Mouse (Mus musculus) left cerebral cortex, adult 11 months (tissue): ENCODE results near the gene Rufy4.

Experiments
- DNase-seq: peaks from one replicate; pipeline ENCODE4 v3.0.0; 2022; ENCODE audit warnings: low spot score

Rufy4 gene

DNA sequence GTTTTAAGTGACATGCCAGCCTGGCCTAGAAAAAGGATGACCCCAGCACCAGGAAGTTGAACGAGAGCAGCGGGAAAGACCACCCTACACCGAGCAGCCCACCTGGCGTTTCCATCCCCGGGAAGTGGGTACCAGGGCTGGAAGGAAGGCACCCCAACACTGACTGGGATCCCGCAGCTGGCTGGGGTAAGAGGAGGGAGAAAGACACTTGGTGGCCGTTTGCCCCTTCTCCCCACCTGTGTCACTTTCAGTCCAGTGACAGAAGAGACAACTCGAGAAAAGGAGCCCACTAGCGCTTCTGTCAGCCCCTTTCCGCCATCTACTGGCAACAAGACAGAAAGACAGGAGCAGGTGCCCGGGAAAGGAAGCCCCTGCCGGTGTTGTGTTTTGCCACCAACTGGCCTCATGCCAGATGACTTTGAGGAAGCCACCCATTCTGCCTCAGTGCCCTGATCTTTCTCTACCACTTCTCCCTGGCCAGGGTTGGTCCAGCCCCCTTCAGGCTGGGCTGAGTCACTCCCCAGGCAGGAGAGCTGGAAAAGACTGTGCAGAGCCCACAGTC, at the start of gene Rufy4:
Gene Rufy4, plus strand, starts transcription at position 551 of the 562 bp plus-strand sequence.
- peak; percentile 25 for DNase-seq

DNA sequence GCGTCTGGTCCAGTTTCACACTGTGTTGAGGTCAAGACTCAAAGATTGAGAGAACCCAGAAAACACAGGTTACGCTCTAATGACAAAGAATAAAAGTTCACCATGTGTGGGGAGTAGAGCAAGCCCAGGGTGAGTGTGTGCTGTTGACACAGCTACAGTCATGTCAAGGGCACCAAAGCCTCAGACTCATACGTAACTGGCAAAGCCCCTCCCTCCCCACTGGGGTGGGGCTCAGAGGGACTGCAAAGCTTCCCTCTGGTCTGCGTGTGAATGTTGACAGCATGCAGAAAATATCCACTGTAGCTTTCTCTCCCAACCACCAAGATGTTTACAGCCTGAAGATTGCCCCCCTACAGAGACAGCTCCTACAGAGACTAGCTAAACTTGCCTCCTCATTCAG, 49.1 kb upstream of the Rufy4 start:
- DNase-seq = no peak

DNA sequence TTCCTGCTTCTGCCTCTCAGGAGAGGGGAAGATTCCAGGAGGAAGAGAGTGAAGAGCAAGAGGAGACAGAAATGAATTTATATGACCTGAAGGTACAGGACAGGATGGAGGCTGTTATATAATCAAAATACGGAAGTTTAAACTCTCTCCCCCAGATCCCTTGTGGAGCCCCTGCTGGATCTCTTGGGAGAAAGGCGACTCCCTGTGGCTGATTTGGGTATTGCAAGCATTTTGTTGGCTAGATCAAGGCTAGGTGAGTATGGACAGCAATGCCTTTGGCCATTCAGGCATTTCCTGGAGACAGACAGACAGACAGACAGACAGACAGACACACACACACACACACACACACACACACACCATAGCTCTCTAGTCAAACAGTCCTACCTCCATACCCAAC, 48.0 kb upstream of the Rufy4 start:
- peak; percentile 38 for DNase-seq

DNA sequence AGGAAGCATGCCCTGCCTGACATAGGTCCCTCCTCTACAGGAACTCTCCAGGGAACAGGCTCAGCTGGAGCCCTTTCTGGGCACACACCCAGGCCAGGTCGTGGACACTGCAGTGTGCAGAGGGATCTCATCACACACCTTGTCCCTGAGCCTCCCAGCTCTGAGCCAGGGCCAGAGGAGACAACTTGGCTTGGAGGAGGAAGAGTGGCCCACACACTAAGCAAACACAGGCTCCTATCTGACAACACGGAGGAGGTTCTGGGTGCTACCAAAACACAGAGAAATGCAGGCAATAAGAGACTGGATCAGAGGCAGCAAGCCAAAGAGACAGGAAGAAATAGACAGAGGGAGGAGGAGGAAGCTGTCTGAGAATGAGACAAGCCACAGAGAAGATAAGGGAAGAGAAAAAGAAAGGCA, 43.8 kb upstream of the Rufy4 start:
- no peak for DNase-seq

DNA sequence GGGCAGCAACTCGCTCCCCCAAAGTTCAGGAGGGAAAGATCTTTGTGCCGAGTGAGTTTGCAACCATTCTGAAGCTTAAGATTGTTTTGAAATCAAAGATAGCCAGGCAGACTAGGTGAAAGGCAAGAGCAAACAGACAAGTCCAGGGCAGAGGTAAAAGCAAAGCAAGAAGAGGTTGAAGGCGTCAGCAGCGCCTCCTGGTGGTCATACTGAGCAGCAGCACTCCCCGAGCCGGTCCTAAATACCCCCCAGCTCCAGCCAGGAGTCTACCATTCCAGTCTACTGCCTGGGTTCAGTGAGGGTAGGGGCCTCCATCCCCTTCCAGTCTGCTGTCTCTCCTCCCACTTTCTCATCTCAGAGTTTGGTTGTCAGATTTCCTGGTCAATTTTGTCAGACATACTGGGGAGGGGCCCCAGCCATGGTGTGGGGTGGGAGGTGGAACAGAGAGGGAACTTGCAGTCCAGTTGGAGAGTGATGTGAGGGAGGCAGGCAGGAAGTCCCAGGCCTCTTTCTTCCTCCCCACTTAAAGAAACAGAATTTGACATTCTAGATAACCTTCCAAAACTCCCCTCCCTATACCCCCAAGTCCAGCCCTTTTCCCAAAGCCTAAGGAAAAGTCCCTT, 42.4 kb upstream of the Rufy4 start:
- no peak for DNase-seq

DNA sequence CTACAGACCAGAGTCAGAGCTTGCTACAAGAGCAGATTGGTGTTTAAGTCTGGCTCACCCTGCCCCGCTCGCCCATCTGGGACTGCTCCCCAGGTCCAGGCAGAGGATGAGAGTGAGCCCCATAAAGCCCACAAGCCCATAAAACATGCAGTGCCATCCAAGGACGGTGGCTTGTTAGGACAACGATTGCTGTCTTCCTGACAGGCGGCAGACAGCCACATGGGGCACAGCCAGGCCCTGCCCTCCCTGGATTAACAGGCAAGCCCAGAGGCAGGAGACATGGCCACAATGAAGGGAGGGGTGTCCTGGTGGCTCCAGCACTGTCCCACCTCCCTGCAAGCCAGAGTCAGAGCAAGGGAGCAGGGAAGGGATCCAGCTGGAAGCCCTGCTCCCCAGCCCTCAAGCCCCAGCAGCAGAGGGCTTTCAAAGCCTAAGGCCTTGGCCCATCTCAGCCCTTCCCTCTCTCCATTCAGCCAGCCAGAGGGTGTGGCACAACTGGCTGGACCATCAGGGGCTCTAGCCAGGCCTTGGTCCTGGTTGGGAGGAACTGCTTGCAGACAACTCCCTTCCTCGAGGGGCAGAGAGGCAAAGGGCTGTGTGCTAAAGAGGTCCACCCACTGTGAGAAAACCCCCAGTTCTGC, 41.2 kb upstream of the Rufy4 start:
- no peak for DNase-seq

DNA sequence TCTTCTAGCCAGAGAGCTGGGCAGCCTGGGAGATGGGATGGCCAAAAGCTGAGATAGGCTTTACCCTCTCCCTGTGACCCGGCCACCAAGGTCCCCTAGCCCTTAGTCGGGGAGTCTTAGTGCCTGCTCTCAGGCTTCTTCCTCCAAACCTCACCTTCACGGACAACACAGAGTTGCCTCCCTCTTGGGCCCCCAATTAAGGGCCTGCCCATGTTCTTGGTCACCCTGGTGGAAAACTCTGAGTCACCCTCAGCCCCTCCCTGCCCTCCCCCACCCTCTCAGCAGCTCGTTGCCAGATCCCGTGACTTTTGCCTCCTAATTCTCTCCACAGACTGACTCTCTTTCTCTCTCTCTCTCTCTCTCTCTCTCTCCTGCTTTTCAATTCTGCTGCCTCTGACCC, 40.6 kb upstream of the Rufy4 start:
- no peak for DNase-seq

DNA sequence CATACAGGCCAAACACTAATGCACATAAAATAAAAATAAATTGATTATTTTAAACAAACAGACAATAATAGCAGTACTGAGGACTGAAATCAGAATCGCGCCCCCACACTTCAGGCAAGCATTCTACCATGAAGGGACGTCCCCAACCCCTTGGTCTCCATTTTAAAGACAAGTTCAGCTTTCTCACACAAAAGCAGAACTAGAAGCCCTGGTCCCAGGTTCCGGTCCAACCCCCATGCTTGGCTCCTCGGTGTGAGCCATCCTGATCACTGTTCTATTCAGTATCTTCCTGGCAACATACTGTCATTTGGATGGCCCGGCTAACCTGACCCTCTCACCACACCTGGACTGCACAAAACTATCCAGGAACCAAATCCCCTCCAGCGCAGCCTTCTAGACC, 39.8 kb upstream of the Rufy4 start:
- no peak for DNase-seq

DNA sequence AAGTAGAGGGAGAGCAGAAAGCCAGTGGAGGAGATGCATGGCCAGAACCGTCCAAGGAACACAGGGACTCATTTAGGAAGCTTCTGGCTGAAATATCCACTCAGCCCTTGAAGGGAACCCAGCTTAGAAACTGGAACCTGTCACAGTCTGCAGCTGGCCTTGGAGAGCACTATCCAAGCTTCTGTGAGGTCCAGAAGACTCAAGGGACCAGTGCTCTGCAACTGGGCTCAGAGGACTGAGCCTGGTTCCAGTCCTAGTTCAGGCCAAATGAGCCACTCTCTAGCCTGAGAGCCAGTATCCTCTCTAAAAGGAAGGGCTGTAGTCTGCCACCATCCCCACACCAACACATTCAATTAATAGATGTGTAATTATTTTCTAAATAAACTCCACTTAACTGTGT, 36.8 kb upstream of the Rufy4 start:
- no peak for DNase-seq

DNA sequence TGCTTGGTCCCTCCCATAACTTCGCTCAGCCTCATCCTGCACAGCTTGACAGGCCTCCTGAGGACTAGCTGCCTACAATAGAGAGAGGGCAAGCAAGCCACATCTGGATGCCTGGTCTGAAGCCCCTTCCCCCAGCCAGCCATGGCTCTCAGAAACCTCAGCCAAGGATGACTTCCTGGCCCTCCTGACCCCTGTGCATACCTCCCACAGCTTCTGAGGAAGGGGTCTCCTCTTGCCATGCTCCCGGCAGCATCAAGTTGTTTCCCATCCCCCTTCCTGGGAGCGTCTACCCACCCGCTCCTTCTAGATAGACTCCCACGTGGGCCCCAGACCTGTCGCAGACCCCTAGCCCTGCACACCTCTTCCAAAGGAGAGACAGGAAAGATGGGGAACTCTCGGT, 35.0 kb upstream of the Rufy4 start:
- DNase-seq = no peak

DNA sequence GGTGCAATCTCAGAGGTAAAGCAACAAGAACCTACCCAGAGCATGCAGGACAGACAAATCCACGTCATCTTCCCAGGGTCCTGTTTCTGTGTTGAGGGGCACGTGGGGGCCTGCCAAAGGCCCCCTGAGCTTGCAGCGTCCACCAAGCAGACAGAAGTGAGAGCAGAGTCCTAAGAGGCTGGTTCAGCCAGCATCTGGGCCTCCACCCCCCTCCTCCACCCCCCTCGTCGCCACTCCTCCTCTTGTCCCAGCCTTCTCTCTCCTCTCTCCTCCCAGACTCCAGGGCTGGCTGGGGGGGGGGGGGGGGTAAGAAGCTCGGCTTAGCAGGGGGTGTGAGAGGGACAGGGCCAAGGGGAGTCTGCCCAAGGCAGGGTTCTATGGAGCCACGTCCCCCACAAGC, 34.2 kb upstream of the Rufy4 start:
- no peak for DNase-seq

DNA sequence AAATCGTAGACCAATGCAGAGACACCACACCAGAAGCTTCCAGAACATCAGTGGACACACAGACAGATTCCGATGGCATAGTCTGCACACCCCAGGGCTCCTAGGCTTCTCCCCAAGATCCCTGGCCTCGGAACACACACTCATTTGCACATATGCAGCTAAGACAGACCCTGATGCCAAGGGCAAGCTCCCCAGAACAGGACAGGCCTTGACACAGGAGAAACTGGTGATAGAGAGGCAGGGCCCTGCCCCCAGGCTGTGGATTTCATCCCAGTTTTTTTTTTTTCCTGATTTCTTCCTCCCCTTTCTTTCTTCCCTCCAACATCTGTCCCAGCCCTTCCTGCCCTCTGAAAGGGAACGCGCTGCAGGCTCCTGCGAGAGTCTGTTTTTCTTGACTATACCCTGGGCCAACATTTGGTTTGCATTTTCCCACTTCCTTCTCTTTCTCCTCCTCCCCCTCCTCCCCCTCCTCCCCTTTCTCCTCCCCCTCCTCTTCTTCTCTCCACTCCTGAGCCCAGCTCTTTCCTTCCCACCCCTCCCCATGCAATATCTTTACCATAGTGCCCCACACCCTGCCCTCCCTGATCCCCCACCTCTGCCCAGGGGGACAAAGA, 33.6 kb upstream of the Rufy4 start:
- no peak for DNase-seq

DNA sequence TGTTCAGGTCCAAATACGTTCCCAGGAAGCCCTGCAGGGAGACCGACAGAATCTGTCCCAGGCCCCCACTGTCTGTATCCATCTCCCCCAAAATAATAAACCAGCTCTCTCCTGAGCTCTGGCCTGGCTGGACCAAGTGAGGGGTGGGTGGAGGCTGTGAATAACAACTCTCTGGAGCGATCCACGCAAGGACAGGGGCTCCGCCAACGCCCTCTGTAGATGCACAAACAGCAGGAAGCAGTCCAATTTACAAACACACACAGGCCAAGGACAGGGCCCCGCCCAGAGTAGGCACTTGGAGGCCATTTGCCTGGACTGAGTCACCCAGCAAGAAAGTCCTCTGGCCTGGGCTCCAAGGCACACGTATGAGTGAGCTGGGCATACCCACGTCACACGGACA, 33.1 kb upstream of the Rufy4 start:
- DNase-seq = no peak

DNA sequence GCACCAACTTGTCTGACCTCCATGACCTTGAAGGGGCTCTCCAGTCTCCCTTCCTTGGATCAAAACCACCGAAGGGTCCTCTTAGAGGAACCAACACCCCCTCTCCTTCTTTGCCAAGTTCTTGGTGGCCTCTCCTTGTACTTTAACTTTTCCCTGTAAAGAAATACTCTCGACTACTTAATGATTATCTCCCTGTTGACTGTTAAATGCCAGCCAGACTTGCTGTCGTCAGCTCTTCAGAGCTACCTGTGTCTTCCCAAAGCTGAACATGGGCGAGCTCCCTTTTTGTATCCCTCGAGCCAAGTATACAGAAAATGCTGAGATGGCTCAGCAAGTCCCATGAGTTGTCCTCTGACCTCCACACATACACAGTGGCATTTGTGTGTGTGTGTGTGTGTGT, 31.9 kb upstream of the Rufy4 start:
- no peak for DNase-seq

DNA sequence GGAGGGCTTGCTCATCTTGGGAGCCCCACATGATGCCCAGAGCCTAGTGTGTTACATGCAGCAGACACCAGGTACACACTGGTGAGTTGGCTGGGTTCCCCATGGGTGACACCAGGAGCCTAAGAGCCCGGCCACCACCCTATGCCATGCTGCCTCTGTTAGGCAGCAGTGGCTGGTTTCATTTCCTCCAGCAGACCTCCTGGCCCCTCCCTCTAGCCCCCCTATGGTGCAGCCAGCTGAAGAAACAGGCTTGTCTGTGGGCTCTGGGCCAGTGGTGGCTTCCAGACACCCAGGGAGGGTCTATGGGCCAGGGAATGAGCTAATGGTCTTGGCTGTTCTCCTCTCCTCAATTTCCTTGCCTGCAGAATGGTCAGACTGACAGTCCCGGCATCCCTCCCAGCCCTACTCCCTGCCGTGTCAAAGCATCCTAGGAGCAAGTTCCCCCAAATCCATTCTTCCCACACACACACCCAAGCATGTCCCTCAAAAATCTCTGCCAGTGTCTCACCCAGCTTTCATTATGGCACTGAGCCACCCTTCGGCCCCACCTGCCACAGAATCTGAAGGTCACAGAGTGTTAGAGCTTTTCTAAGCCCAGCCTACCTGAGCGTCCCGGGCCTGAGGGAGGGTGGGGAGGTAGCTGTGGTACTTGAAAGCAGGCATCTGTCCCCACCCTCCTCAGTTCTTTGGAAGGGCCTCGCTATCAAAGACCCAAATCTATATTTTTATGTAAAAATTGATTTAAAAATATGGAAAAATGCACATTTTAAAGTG, 30.7 kb upstream of the Rufy4 start:
- DNase-seq = no peak

DNA sequence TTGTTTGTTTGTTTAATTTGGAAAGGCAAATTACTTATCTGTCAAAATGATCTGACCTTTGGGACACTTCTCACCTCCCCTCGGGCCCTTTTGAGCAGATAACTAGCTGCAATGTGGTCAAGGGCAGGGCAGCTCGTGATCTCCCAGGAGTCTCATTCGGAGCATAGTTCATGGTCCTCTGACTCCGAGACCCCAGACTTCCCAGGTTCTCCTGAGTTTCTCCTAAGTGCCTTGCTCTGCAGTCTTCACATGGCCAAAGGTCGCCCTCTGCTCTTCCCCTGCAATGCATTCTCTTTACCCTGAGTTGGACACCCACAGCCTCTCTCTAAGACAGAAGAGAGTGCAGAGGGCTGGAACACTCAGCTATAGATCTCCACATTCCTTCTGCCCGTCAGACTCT, 30.0 kb upstream of the Rufy4 start:
- no peak for DNase-seq

DNA sequence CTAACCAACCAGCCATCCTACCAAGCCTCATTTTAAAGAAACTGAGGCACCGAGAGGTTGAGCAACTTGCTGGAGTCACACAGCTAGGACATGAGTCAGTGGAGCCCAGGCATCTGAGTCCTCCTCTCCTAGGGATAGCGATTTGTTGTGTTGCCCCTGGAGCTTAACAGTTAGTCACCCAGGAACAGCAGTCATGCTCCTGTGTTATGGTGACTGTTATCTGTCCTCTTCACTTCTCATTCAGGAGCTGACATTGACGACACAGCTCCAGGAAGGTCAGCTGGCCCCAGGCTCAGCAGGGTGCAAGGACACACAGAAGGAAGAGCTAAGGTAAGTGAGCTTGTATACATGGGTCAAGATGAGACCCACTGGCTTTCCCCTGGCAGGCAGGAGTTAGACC, 29.6 kb upstream of the Rufy4 start:
- no peak for DNase-seq

DNA sequence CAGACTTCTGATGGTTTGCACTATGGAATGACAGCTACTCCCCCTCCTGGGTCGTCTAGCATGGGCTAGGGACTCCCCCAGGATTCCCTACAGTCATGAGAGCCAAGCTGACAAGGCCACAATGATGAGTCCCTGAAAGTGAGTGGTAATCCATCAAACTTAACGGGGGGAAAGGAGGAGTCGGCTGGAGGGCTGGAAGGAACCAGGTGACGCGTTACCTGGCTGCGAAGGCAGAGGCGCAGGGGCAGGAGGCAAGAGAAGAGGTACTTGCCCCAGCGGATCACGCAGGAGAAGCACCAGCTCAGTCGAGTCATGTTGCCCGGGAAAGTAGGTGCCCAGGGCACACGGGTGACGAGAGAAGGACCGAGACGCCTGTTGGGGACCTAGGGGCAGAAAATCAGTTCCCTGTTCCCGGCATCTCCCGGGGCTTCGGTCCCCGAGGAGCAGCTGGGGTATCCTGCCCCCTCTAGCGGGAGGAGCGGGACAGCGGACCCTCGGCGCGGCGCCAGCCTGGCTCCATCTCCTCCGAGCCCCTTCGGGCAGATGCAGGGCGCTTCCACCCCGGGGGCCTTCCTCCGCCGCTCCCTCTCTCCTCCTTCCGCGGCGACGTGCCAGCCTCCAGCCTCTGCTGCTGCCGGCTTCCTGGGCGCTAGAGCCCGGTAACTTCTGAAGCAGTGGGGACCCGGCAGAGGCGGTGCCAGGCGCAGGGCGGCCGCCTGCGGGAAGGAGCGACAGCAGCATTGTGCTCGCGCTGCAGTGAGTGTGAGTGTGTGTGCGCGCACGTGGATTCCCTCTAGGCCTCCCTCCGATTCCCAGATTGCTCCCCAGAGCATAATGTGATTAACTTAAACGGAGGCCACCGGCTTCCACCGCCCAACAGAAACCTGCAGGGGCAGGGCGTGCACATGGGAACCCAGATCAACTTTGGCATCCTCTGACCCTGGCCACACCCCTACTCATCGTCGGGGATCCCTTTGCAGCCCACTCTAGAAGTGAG, 27.0 kb upstream of the Rufy4 start:
- no peak for DNase-seq

DNA sequence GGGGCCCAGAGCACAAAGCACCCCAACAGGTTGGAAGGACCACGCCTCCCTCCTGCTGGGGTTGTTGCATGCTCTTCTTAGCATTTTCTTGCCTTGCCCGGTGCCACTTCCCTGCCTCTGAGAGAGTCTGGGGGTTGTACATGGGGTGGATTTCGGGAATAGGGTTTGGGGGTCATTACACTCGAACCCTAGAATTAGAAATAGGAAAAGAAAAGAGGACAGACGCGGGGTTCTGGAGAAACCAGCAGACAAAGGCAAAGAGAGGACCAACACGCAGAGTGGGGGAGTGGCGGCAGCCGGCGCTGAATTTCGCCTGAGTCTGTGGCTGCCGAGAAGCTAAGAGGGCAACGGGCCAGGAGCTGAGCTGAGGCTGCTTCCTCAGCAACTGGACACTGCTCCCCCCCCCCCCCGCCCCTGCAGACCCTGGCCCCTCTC, 26.3 kb upstream of the Rufy4 start:
- no peak for DNase-seq

DNA sequence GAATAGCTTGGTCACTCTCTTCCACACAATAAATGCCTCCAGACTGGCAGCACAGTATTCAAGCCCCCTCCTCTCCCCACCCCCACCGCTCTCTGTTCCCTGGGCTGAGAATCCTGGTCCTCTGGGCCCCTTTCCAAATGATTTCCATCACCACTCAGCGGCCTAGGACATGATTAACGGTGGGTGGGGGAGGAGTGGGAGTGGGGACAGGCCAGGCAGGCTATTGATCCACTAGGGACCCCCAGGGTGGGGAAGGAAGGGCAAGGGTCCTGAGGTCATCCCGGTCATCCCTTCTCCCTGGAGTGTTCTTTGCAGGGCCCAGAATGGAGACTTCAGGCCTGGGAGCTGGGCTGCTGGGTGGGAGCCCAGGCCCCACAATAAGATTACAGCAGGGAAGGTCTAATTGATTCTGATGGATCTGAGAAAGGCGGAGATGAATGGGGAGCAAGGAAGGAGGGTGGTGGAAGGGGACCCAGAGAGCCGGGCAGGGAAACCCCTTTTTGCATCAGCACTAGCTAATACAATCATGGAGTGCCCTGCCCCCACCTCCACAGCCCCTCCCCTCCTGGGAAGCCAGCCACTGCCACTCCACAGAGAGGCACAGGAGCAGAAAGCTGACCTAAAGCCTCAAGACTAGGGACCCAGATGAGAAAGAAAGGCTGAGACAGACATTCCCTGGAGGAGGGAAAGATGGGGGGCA, 21.5 kb upstream of the Rufy4 start:
- no peak for DNase-seq

DNA sequence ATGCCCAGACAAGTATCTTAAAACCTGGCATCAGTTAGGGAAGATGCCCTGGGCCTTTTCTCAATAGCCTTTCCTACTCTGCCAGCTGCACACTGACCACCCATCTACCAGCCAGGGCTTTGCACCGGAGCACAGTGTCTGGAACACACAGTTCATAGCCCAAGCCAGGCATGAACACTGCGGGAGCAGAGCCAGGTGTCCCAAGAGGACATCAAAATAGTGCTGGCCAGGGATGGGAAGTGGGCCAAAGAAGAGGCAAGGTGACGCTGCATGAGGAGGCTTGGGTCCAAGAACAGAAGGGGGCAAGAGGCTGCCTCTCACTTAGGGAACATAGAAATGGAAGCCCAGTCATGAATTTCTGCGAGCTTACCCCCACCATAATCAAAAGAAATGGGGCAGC, 19.7 kb upstream of the Rufy4 start:
- no peak for DNase-seq
